Mouse (Mus musculus): Measurements from ENCODE around the gene Tatdn3. TPM values are rescaled to one million over a fixed set of nuclear protein-coding genes. Genes with fewer than 3 reads are reported as not detected.
A peak's percentile ranks its signal among the peaks of the same experiment; 100 is the strongest.

Gene Tatdn3
- polyA plus RNA-seq (2015; fragmentation: Nextera tagmentation; extraction: Ambion mirVana) = 12.9 and 13.2 TPM in 2 replicates

- H3K36me3 ChIP-seq (ENCODE audit: control insufficient read depth, insufficient read depth) = no peaks in the 10 kb centered on the region
- under 1% methylated on average over 56 of the region's 56 CpGs for WGBS
- peak within 1 kb of the TSS; percentile 92 for H3K4me2 ChIP-seq (ENCODE audit: low read length)
- H3K4me1 ChIP-seq (replicated peaks; ENCODE audit: control insufficient read depth, insufficient read depth, low read length) = peaks cover 13% of the 10 kb centered on the region
- peak within 1 kb of the TSS; percentile 72 for H3K9ac ChIP-seq (replicated peaks; ENCODE audit: low read depth, low read length)
- H3K27me3 ChIP-seq (replicated peaks; ENCODE audit: control insufficient read depth, insufficient read depth, low read length) = no peaks in the 10 kb centered on the region
- H3K9me3 ChIP-seq (ENCODE audit: control insufficient read depth, low read length) = no peaks in the 10 kb centered on the region
- H3K27ac ChIP-seq (ENCODE audit: low read length) = peak within 1 kb of the TSS; percentile 30; the same call in 1 of the 2 replicates
- peak; percentile 95 for ATAC-seq
- H3K4me3 ChIP-seq (replicated peaks; ENCODE audit: low read length) = peak within 1 kb of the TSS; percentile 65
Observed at GRCm38 (mm10) chr1:191062781-191063485, at the start of gene Tatdn3, which contains the start of gene Nsl1. TSS of gene Tatdn3 (minus strand) at chr1:191062932. TSS of gene Nsl1 (plus strand) at chr1:191063012.

GRCm38 (mm10) chr1:191111146-191111545 lies 48.4 kb upstream of the Tatdn3 start:
- Histone ChIP-seq H3K4me1 (replicated peaks; ENCODE audit: control insufficient read depth, insufficient read depth, low read length) (no peaks in the 10 kb centered on the region), H3K9me3 (ENCODE audit: control insufficient read depth, low read length) (no peaks in the 10 kb centered on the region), H3K9ac (replicated peaks; ENCODE audit: low read depth, low read length) (no peak overlapping the region), H3K27ac (ENCODE audit: low read length) (no peak overlapping the region), H3K4me3 (replicated peaks; ENCODE audit: low read length) (no peak overlapping the region), H3K4me2 (ENCODE audit: low read length) (no peak overlapping the region), H3K27me3 (replicated peaks; ENCODE audit: control insufficient read depth, insufficient read depth, low read length) (no peaks in the 10 kb centered on the region), H3K36me3 (ENCODE audit: control insufficient read depth, insufficient read depth) (no peaks in the 10 kb centered on the region)
- ATAC-seq = no peak
- WGBS = 68% methylated on average over 8 of the region's 8 CpGs

- Histone ChIP-seq H3K9ac (replicated peaks; ENCODE audit: low read depth, low read length) (no peak overlapping the region), H3K9me3 (ENCODE audit: control insufficient read depth, low read length) (no peaks in the 10 kb centered on the region), H3K27ac (ENCODE audit: low read length) (no peak overlapping the region), H3K4me2 (ENCODE audit: low read length) (no peak overlapping the region), H3K4me1 (replicated peaks; ENCODE audit: control insufficient read depth, insufficient read depth, low read length) (no peaks in the 10 kb centered on the region), H3K27me3 (replicated peaks; ENCODE audit: control insufficient read depth, insufficient read depth, low read length) (no peaks in the 10 kb centered on the region), H3K4me3 (replicated peaks; ENCODE audit: low read length) (no peak overlapping the region), H3K36me3 (ENCODE audit: control insufficient read depth, insufficient read depth) (no peaks in the 10 kb centered on the region)
- WGBS = 93% methylated on average over 9 of the region's 9 CpGs
- no peak for ATAC-seq
Observed at GRCm38 (mm10) chr1:191109907-191110306, 47.2 kb upstream of the Tatdn3 start.

GRCm38 (mm10) chr1:191107306-191107705 lies 44.6 kb upstream of the Tatdn3 start:
- Histone ChIP-seq H3K9ac (replicated peaks; ENCODE audit: low read depth, low read length) (no peak overlapping the region), H3K36me3 (ENCODE audit: control insufficient read depth, insufficient read depth) (no peaks in the 10 kb centered on the region), H3K4me3 (replicated peaks; ENCODE audit: low read length) (no peak overlapping the region), H3K27ac (ENCODE audit: low read length) (no peak overlapping the region), H3K9me3 (ENCODE audit: control insufficient read depth, low read length) (no peaks in the 10 kb centered on the region), H3K4me2 (ENCODE audit: low read length) (no peak overlapping the region), H3K4me1 (replicated peaks; ENCODE audit: control insufficient read depth, insufficient read depth, low read length) (no peaks in the 10 kb centered on the region), H3K27me3 (replicated peaks; ENCODE audit: control insufficient read depth, insufficient read depth, low read length) (no peaks in the 10 kb centered on the region)
- ATAC-seq = no peak
- 69% methylated on average over 10 of the region's 10 CpGs for WGBS

GRCm38 (mm10) chr1:191105246-191105645 lies 42.5 kb upstream of the Tatdn3 start:
- Histone ChIP-seq H3K9ac (replicated peaks; ENCODE audit: low read depth, low read length) (no peak overlapping the region), H3K4me2 (ENCODE audit: low read length) (no peak overlapping the region), H3K27me3 (replicated peaks; ENCODE audit: control insufficient read depth, insufficient read depth, low read length) (no peaks in the 10 kb centered on the region), H3K27ac (ENCODE audit: low read length) (no peak overlapping the region), H3K9me3 (ENCODE audit: control insufficient read depth, low read length) (no peaks in the 10 kb centered on the region), H3K4me1 (replicated peaks; ENCODE audit: control insufficient read depth, insufficient read depth, low read length) (no peaks in the 10 kb centered on the region), H3K36me3 (ENCODE audit: control insufficient read depth, insufficient read depth) (no peaks in the 10 kb centered on the region), H3K4me3 (replicated peaks; ENCODE audit: low read length) (no peak overlapping the region)
- no peak for ATAC-seq
- 88% methylated on average over 9 of the region's 9 CpGs for WGBS

- Histone ChIP-seq H3K4me3 (replicated peaks; ENCODE audit: low read length) (no peak overlapping the region), H3K4me1 (replicated peaks; ENCODE audit: control insufficient read depth, insufficient read depth, low read length) (peaks cover 5% of the 10 kb centered on the region), H3K36me3 (ENCODE audit: control insufficient read depth, insufficient read depth) (no peaks in the 10 kb centered on the region), H3K27ac (ENCODE audit: low read length) (no peak overlapping the region), H3K9me3 (ENCODE audit: control insufficient read depth, low read length) (no peaks in the 10 kb centered on the region), H3K4me2 (ENCODE audit: low read length) (no peak overlapping the region), H3K27me3 (replicated peaks; ENCODE audit: control insufficient read depth, insufficient read depth, low read length) (peaks cover 13% of the 10 kb centered on the region), H3K9ac (replicated peaks; ENCODE audit: low read depth, low read length) (no peak overlapping the region)
- 87% methylated on average over 15 of the region's 15 CpGs for WGBS
- ATAC-seq = no peak
Observed at GRCm38 (mm10) chr1:191102730-191103370, 40.1 kb upstream of the Tatdn3 start.

GRCm38 (mm10) chr1:191099772-191100291 lies 37.1 kb upstream of the Tatdn3 start:
- 73% methylated on average over 5 of the region's 5 CpGs for WGBS
- H3K9me3 ChIP-seq (ENCODE audit: control insufficient read depth, low read length) = no peaks in the 10 kb centered on the region
- H3K4me3 ChIP-seq (replicated peaks; ENCODE audit: low read length) = no peak overlapping the region
- H3K27ac ChIP-seq (ENCODE audit: low read length) = no peak overlapping the region
- ATAC-seq = no peak
- no peaks in the 10 kb centered on the region for H3K36me3 ChIP-seq (ENCODE audit: control insufficient read depth, insufficient read depth)
- peaks cover 17% of the 10 kb centered on the region for H3K27me3 ChIP-seq (replicated peaks; ENCODE audit: control insufficient read depth, insufficient read depth, low read length)
- H3K4me1 ChIP-seq (replicated peaks; ENCODE audit: control insufficient read depth, insufficient read depth, low read length) = peaks cover 12% of the 10 kb centered on the region
- no peak overlapping the region for H3K9ac ChIP-seq (replicated peaks; ENCODE audit: low read depth, low read length)
- H3K4me2 ChIP-seq (ENCODE audit: low read length) = no peak overlapping the region

GRCm38 (mm10) chr1:191099114-191099513 lies 36.4 kb upstream of the Tatdn3 start:
- Histone ChIP-seq H3K4me1 (replicated peaks; ENCODE audit: control insufficient read depth, insufficient read depth, low read length) (peaks cover 12% of the 10 kb centered on the region), H3K27ac (ENCODE audit: low read length) (no peak overlapping the region), H3K4me3 (replicated peaks; ENCODE audit: low read length) (no peak overlapping the region), H3K4me2 (ENCODE audit: low read length) (no peak overlapping the region), H3K9ac (replicated peaks; ENCODE audit: low read depth, low read length) (no peak overlapping the region), H3K9me3 (ENCODE audit: control insufficient read depth, low read length) (no peaks in the 10 kb centered on the region), H3K36me3 (ENCODE audit: control insufficient read depth, insufficient read depth) (no peaks in the 10 kb centered on the region), H3K27me3 (replicated peaks; ENCODE audit: control insufficient read depth, insufficient read depth, low read length) (peaks cover 17% of the 10 kb centered on the region)
- no peak for ATAC-seq
- 43% methylated on average over 5 of the region's 5 CpGs for WGBS
